Mouse (Mus musculus): ENCODE results near the gene Mapkapk2.
"Not testable (repeated sequence)": the region's sequence is repeated elsewhere in the genome, so short reads cannot be mapped to it uniquely, and the experiment has no call there.

Mapkapk2 gene

DNA sequence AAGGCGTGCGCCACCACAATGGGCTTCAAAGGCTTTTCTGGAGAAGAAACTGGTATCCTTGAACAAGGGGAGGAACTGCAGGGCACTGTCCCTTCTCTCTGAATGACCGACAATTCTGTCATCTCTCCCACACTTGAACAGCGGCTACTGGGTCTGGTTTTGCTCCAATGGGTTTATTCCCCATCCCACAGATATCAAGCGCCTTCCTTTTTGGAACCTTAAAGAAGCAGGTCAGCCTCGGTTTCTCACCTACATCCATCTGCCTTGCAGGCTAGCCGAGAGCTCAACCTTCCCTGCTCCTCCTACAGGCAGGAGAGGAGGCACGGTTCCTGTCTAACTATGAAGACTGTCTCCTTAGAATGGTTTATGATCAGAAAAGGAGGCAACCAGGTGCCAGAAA, 48.7 kb downstream of the Mapkapk2 start:
- no peak for DNase-seq (ENCODE audit: low spot score)

DNA sequence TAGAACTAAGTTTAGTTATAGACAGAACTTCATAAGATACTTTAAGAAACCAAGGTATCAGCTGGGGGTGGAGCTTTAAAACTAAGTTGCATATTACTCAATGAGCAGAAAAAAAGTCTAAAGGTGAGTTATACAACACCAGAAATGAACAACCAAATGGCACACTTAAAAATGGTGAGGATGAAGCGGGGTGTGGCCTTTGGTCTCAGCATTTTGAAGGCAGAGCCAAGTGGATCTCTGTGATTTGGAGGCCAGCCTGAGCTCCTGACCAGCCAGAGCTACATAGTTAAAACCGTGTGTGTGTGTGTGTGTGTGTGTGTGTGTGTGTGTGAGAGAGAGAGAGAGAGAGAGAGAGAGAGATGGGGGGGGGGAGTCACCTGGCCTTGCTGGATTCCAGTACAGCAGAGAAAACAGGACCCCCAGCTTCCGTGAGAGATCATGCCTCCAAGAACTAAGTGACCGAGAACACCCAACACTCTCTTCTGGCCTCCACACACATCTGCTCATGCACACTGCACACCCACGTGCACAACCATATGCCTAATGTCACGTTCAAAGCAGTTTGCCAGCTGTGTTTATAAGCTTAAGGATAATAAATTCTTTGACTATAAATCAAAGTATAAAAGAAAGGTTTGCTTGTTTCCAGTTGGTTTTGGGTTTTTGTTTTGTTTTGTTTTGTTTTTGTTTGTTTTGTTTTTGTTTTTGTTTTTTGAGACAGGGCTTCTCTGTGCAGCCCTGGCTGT, 49.3 kb downstream of the Mapkapk2 start:
- DNase-seq (ENCODE audit: low spot score) = no peak

DNA sequence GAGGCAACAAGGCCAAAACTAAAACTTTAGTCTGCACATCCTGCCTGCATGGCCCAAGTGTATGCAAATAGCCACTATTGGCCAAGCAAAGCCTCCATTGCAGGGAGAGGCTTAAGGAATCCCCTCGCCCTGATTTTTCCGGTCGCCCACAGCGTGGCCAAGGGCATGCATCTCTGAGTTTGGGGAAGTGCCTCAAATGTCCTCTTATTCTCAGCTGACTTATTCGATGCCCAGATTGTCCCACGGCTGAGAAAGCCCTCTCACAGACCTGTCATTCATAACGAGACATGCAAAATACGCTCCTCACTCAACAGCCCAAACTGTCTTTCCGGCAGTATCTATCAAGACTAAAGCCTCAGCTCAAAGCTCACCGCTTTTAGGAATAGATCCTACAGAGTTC, 51.0 kb downstream of the Mapkapk2 start:
- DNase-seq (ENCODE audit: low spot score) = no peak

DNA sequence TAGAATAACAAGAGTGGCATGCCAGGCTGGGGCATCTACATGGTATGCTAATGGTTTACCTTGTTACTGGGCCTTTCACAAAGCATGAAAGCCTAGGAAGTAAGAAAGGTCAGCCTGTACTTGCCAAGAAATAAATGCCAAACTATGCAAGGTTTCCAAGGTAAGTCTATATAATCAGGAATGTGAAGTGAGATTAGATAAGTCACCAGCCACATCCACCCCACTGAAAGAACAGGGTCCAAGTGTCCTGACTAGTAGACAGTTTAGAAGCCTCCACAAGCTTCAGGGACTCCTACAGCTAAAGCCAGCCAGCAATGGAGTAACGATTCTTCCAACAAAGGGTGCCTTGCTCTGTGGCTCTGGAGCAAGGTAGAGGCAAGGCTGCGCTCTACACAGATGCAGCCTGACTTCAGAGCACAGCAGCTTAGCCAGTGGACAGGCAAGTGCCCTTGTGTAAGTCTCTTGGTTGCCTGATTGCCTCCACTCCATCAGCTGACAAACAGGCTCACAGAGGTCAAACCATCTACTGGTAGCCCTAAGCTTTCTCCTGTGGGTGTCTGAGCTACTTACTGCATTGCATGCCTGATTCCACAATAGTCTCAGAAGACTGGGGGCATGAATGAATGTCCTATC, 51.8 kb downstream of the Mapkapk2 start:
- DNase-seq (ENCODE audit: low spot score) = no peak

DNA sequence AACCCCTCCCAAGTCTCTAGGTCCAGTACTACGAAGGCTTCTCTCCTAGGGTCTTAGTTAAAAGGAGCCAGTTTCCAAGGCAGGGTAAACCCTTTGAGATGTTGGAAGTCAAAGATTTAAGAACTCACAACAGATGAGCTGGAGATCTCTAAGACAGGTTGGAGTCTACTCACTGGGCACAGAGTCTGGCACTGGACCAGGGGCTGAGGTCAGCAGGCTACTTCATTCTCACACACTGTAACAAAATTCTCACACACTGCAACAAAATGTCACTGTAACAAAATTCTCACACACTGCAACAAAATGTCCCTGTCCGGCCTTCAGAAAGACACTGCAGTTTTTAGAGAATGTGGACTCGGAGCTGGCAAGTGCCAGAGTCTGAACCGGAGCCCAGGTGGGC, 54.0 kb downstream of the Mapkapk2 start:
- DNase-seq (ENCODE audit: low spot score) = no peak

DNA sequence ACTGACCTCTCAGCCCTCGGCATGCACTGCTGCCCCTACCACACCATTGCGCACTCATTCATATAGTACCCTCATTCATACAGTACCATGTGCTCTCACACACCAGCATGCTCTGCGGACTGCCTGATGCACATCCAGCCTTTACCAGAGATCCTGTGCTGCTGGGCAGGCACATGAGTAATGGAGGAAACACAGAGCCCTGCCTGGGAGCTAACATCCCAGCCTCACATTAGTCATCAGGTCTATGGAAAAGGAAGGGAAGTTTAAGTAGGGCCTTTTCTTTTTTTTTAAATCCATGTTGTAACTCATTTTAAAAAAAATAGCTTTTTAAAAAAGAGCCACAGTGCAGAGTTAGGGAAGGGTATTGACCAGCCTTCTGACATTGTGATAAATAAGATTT, 54.9 kb downstream of the Mapkapk2 start:
- no peak for DNase-seq (ENCODE audit: low spot score)

DNA sequence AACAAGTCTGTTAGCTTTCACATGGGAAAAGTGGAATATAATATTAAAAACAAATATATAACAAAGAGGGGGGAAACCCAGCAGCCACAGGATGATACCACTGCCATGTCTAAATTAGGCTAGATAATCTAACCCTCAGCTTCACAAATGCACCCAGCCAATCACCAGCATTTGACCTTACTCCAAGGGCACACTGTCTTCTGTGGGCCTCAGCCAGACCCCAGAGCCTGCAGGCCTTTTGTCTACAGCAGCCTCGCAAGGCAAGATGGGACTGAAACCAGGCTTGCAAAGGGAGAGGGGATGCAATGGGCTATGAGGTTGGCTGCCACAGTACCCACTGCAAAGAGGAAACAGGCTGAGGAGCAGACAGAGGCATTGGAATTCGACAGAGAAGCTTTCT, 55.4 kb downstream of the Mapkapk2 start:
- no peak for DNase-seq (ENCODE audit: low spot score)

DNA sequence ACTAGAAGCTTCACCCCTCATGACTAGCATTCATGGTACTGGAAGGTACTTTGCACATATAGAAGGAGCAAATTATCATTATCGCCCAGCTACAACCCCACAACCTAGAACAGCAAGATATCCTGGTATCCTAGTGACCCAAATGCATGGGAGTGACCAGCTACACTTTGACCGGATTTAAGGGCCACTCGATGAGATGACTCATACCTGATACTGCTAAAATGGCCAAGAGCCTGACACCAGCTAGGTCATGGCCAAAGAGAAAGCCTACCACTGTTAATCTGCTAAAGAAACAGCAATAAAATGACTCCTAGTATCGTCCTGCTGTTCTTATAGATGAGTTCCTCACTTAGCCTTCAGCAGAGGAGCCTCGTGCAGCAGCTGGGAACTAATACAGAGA, 58.1 kb downstream of the Mapkapk2 start:
- no peak for DNase-seq (ENCODE audit: low spot score)

DNA sequence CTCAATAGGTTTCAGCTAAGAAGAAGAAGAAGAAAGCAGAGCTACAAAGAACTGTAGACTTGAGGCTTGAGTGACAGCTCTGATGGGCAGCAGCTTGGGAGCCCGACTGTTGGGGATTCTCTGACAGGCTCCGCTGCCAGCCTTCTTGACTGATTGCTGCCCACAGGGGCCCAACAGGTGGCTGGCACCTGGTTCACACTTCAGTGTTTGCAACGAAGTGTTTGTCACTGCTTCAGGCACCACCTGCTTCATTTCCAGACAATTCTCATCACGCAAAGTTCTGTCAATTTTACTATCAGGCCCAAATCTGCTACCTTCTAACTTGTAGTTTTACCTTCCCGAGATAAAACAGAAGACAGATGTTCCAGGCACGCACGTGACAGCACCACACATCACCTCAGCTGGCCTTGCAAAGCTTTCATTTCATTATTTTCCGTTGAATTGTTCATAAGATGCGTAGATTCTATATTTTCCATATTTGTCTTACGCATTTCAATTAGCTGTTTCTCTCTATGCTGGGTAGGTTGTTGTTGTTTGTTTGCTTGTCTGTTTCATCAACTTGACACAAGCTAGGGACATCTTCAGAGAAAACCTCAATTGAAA, 59.1 kb downstream of the Mapkapk2 start:
- DNase-seq (ENCODE audit: low spot score) = no peak

DNA sequence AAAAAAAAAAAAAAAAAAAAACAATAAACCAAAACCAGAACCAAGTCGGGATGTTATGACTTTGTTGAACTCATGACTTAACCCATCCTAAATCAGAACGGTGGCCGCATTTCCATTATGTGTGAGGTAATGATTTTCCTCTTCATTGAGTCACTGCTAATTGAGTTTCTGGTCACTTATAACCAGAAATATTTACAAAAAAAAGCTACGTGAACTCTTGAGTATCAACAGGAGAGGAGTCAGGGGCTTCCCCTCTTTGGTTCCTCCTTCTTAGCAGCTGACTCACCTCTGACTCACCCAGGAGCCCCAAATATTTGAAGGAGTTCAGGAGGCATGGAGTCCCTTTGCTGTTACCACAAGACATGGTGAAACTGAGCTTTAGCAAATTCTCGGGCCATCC, 59.6 kb downstream of the Mapkapk2 start:
- DNase-seq (ENCODE audit: low spot score) = no peak

DNA sequence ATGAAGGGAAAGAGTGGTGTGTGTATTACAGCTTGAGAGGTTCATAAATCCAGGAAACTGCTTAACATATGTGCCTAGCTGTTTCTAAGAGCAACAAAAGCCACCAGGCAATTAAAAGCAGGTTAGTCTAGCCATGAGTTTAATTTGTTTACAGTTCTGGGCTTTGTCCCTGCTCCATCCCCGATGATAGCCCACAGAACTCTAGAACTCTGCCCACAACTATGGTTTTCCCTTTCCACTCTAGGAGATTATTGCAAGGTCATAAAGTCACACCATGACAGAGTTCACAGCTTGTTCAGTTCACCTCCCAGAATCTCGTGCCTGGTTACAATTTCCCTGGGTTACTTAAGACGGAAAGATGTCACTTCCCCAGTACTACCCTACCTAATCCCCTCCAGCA, 66.4 kb downstream of the Mapkapk2 start:
- DNase-seq (ENCODE audit: low spot score) = no peak

DNA sequence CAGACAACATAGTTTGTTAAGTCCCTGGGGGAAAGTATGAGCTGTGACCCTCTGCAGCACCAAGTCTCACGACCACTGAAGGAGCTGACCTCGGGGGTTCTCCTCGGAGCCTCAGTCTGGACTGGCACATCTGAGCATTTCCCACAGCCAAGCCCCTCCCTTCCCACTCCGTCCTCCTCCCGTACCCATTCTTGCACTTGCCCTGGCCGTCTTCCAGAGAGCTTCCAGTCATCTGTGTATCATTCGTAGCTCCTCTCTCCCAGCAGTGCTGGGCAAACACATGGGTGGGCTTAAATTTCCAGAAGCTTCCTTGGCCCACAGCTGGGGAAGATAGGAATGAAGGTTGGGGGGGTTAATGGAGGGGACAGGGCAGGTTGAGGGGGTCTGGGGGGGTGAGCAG, 67.4 kb downstream of the Mapkapk2 start:
- no peak for DNase-seq (ENCODE audit: low spot score)

DNA sequence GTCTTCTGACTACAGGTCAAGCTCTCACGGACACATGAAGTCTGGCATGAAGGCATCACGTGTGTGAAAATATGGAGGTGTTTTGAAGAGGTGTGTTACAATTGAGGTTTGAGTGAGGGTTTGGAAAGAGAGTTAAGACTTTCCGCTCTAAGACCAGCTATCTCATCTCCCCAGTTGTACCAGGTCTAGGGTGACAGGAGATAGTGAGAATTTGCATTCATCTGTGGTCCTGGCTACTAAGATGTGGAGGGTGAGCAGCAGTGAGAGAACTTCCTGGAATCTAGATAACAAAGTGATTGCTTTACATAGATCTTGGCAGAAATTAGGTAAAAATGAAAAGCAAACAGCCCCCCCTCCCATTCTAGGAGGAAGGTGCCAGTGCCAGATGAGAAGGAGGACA, 68.4 kb downstream of the Mapkapk2 start:
- DNase-seq (ENCODE audit: low spot score) = no peak

DNA sequence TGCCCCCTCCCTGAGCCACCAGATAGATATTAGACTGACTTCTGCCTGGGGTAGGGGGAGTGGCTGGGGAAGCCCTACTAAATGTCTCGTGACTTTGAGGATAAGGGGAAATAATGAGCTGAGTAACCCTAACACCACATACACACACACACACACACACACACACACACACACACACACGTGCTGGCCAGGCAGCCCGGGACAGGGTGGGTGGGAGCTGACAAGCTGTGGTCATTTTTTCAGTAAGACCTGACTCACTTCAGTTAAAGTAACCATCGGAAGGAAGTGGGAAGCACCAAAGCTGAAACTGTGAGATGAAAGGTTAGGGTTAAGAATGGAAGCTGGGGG, 71.8 kb downstream of the Mapkapk2 start:
- no peak for DNase-seq (ENCODE audit: low spot score)

DNA sequence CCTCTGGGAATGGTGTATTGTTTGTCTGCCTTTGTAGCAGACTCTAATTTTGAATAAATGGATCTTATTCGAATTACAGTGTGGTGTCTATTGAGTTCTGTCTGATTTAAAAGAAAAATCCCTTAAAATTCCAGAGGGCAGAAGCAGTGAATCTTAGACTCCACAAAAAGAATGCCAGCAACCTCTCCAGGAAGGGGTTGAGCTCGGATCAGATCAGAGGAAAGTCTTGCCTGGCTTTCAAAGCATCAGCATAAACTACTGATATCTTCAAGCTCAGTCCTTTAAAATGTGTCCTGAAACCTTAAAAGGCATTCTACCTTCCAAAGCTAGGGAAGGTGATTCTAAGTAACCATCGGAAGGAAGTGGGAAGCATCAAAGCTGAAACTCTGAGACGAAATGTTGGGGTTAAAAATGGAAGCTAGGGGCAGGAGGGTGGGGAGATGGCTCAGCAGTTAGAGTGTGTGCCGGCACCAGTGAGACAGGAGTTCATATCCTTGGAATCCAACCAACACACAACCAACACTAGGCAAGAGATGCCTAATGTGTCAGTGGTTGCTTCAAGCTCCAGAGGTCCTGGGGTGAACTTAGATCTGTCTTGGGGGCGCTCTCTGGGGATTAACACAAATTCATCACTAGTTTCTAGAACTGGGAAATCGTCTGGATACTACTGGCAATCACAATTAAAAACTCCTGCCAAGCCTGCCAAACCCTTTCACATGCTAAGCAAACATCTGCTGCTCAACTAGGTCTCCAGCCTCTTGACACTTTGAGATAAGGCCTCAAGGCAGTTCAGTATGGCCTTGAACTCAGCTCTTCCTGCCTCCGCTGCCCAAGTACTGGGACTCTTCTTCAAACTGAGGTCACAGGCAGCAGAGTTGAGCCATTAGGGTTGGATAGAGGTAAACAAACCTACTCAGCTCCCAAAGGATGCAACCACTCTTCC, 72.5 kb downstream of the Mapkapk2 start:
- DNase-seq (ENCODE audit: low spot score) = no peak

DNA sequence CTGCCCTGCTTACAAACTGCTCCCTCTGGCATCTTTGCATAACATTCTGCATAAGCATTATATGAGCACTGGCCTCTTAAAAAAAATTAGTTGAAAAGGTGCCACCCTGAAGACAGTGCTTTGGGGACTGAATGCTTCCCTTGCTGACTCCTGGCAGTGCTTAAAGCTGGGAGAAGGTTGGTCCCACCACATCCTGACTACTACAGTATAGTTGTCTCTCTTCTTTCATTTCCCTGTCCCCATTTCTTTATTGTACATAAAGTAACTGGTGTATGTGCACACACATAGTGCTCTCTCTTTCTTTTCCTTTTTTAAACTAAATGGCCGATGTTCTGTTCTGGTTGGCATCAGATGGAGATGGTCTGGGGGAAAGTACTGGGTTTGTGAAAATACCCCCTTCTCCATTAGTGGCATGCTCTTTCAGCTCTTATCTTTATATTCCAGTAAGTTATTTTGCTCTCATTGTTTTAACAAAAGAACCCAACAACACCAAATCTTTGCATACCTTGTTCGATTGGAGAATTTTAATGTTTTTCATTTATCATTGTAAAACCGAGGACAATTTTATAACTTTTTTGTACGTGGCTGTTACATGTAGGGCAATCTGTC, 74.3 kb downstream of the Mapkapk2 start:
- not testable (repeated sequence) for DNase-seq (ENCODE audit: low spot score)

DNA sequence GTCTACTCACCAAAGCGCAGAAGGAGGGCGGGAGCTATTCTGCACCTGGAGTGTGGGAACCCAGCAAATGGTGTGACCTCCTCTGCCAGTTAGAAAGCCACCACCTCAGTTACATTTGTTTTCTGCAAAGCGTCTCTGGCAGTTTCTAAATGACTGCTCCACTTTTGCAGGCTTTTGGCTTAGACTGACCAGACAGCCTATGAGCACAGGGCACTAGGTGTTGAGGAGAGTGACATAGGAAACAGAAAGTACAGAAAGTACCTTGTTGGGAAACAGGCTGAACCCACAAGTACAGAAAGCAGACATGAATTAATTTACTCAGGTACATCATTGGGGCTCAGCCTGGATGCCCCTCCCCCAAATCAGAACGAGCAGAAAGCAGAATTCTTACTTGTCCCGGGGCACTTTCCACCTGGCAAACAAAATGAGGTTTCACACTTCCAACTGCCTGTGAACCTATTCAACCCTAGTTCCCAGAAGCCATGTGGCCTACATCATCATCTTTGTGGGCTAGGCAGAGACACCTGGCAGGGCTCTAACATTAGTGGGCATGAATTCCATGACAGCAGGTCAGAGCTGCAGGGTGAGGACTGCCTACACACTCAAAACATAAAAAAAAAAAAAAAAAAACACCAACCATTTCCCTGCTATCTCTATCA, 74.9 kb downstream of the Mapkapk2 start:
- no peak for DNase-seq (ENCODE audit: low spot score)

DNA sequence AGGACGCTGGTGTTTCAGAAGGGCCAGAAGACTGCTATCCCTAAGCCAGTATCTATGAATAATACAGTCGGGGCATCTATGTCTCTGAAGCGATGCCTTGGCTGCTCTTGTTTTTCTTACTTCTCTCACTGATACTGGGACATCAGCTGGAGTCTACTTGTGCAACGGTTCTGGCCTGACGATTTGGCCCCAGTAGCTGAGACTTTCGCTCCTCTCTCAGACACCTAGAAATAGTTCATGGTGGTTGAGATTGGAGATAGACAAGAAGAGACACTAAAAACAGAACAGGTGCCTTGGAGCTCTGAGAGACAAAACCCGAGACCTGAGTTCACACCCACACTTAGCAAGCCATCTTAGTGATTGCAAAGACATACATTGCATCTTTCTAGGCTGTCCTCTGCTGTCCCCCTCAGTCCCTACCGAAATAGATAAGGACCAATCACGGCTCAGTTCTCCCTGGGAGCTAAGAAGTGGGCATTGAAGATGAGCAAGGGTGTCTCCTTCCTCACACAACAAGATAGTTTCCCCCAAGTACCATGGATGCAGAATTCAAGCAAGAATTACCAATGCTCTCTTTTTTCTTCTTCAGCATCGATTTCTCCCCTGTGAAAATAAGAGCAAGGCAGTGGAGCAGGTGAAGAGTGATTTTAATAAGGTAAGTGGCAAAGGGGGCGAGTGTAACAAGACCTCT, 75.6 kb downstream of the Mapkapk2 start:
- DNase-seq (ENCODE audit: low spot score) = no peak

DNA sequence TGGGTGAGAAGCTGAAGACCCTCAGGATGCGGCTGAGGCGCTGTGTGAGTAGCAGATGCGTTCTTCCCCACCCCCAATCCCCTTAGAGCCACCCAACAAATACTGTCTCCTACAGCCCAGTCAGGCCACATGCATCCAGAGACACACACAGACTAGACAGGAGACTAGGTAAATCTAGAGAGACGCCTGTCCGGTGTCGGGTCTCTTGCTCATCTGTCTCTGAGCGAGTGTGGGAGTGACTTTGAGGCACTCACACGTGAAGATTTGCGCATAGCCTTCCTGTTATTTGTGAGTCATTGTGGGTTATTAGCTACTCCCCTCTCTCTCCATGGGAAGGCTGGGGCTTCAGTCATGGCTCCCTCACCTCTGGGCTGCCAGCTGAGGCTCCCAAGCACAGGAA, 76.2 kb downstream of the Mapkapk2 start:
- no peak for DNase-seq (ENCODE audit: low spot score)

DNA sequence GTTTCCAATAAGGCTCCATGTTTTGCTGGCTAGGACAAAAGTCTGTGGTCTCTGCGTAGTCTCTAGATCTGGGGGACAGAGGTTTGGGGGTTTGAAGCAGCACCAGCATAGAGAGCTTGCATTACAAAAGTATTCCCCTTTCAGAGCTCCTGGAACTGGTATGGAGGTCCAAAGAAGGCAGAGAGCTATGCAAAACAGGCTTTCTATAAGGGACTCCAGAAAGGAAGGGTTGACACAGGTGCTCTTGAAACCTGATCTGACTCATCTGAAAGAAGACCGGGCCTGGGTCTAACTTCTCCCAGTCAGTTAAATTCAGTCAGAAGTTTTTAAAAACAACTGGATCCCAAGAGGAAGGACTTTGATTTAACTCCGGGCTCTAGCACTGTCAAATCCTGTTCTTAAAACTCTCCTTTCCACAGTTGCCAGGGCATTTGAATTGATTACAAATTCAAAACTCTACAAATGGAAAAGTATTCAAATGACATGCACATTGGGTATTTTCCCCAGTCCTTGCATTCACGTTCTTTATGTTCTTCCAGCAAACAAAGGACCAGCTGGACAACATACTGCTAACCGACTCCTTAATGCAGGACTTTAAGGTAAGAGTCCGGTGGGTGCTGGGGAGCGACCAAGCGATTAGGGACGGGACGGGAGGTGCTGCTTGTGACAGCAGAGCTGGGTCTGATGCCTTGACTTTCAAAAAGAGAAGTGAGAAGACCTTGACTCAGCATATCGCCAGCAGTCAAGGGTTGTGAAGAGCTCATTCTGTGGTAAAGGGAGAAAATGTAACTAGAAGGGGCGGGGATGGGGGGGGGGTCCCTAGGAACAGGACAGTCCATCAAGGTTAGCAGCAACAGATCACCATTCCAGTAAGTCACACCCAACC, 77.0 kb downstream of the Mapkapk2 start:
- DNase-seq (ENCODE audit: low spot score) = no peak
